In the genomic region with DNA sequence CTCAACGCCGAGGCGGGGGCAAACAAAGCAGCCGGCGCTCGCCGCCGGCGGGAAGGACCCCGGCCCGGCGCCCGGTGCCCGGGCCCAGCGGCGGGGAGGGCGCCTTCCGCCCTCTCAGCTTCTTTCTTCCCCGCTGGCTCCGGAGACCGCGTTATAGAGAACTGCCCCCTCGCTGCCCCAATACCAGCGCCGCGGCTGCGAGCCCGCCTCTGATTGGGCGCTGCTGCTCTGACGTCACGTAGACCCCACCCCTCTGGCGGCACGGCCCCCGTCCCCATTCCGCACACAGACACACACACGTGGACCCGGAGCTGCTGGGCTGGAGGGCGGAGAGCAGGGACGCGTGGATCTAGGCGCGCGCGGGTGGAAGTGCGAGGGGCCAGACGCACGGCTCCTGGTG, we compare ENCODE assay signal across 8 mouse cellular contexts. TPM values are rescaled to one million over a fixed set of nuclear protein-coding genes. Genes with fewer than 3 reads are reported as not detected.
A peak's percentile ranks its signal among the peaks of the same experiment; 100 is the strongest.
DNase-seq lines count a peak whose midpoint lies in the region; ATAC-seq and TF ChIP-seq lines count a peak whose summit lies in the region.

A gene (minus strand): TSS at position 127 of the 400 bp plus-strand sequence.

- peak; percentile 76 for DNase-seq in cerebellum, adult 18-20 months
- DNase-seq in forelimb bud, embryonic 11.5 days (ENCODE audit: low read depth, low spot score), result peak; percentile 91
- DNase-seq in heart, postnatal 4 days, result peak; percentile 90
- DNase-seq in layer of hippocampus, adult 9-11 months, result peak; percentile 91
- DNase-seq in ovary, adult 18-20 months (ENCODE audit: low spot score), result peak; percentile 87
- peak; percentile 81 to 82 for DNase-seq in thymus, adult 18-20 months

- peak; percentile 91 for ATAC-seq in lung, embryonic 15.5 days (ENCODE audit: borderline replicate concordance, extremely low read depth, low FRiP score, low TSS enrichment)

- H3K36me3 ChIP-seq in ES-Bruce4 (ENCODE audit: control insufficient read depth, insufficient read depth, low read length, poor library complexity, severe bottlenecking), result peaks cover 9% of the 10 kb centered on the region; the same call in 1 of the 2 replicates
- no peaks in the 10 kb centered on the region for H3K36me3 ChIP-seq in lung, embryonic 15.5 days

- no peaks in the 10 kb centered on the region for H3K9me3 ChIP-seq in ES-Bruce4 (replicated peaks; ENCODE audit: control insufficient read depth, insufficient read depth, low read length, poor library complexity, severe bottlenecking)
- H3K9me3 ChIP-seq in lung, embryonic 15.5 days, result no peaks in the 10 kb centered on the region

- TF ChIP-seq EP300 in ES-Bruce4 (IDR thresholded peaks at IDR 0.05; ENCODE audit: insufficient read depth, low read depth, low read length), result no peak

- H3K27me3 ChIP-seq in ES-Bruce4 (ENCODE audit: control insufficient read depth, insufficient read depth, low read length, poor library complexity, severe bottlenecking), result no peaks in the 10 kb centered on the region
- H3K27me3 ChIP-seq in lung, embryonic 15.5 days, result peaks cover 72% of the 10 kb centered on the region

- peak within 1 kb of the TSS; percentile 97 for H3K4me2 ChIP-seq in lung, embryonic 15.5 days

- H3K4me1 ChIP-seq in ES-Bruce4 (ENCODE audit: control insufficient read depth, insufficient read depth, low read length), result peaks cover 1% of the 10 kb centered on the region
- peaks cover 53% of the 10 kb centered on the region for H3K4me1 ChIP-seq in lung, embryonic 15.5 days

- WGBS in lung, embryonic 15.5 days, result under 1% methylated on average over 40 of the region's 47 CpGs

- peak within 1 kb of the TSS; percentile 5; the same call in 1 of the 2 replicates for H3K27ac ChIP-seq in ES-Bruce4 (ENCODE audit: insufficient read depth, low read length)
- peak within 1 kb of the TSS; percentile 25; the same call in 1 of the 2 replicates for H3K27ac ChIP-seq in lung, embryonic 15.5 days

- TF ChIP-seq POLR2A in ES-Bruce4 (IDR thresholded peaks at IDR 0.05; ENCODE audit: insufficient read depth, low read length), result peak; percentile 46

- no peak for TF ChIP-seq CTCF in ES-Bruce4 (IDR thresholded peaks at IDR 0.05; ENCODE audit: low read depth, low read length)

- H3K9ac ChIP-seq in ES-Bruce4 (ENCODE audit: low read depth, poor library complexity, severe bottlenecking), result peak within 1 kb of the TSS; percentile 99
- H3K9ac ChIP-seq in lung, embryonic 15.5 days, result peak within 1 kb of the TSS; percentile 65

- H3K4me3 ChIP-seq in ES-Bruce4 (ENCODE audit: low read depth, low read length), result peak within 1 kb of the TSS; percentile 84
- peak within 1 kb of the TSS; percentile 72 for H3K4me3 ChIP-seq in lung, embryonic 15.5 days

RNA-seq across cellular contexts. Expression of the gene that starts here (rescaled TPM):
- 39.3 and 44.1 TPM in 2 replicates for polyA plus RNA-seq in ES-Bruce4 (2011; ENCODE audit: insufficient read depth, insufficient read length, low read depth, missing spikeins)
- total RNA-seq in heart, postnatal 4 days (2021), result 1 to 10 TPM; 1.4 TPM
- 4.3 and 4.4 TPM in 2 replicates for polyA plus RNA-seq in lung, embryonic 15.5 days (2015; fragmentation: Nextera tagmentation; extraction: Ambion mirVana)

Comparison
In these comparisons a context has a peak if more than half of its experiments do, and no peak if none do; other contexts are left out.
1. Peak in every context shown above with its lines: DNase-seq, ATAC-seq, H3K4me3 ChIP-seq and H3K27ac ChIP-seq.